Mouse (Mus musculus) left cerebral cortex, adult 18-20 months (tissue): ENCODE measurements around the gene Gm14151. TPM values are rescaled to one million over a fixed set of nuclear protein-coding genes. Genes with fewer than 3 reads are reported as not detected.
"Not testable (repeated sequence)": the region's sequence is repeated elsewhere in the genome, so short reads cannot be mapped to it uniquely, and the experiment has no call there.

Source experiments
- DNase-seq, 2 experiments: peaks; one replicate each; pipeline ENCODE4 v3.0.0; 2021 to 2022; ENCODE audit warnings: low spot score in 2 of 2, mixed read lengths in 1 of 2
- long read RNA-seq, 2 experiments: library from polyadenylated mRNA; stranded (forward); transcript quantifications; one replicate each; pipeline ENCODE4 v2.0.0; 2021
- total RNA-seq, 2 experiments: library from RNA; stranded (reverse); gene quantifications; 2 replicates each; pipeline ENCODE4 v1.2.3; 2021

Gm14151 gene
- total RNA-seq: under 1 TPM in 1 of 2 experiments, not detected in 1; 0.30 TPM
- long read RNA-seq, experiment 1: 0 reads
- long read RNA-seq, experiment 2: 0 reads

DNA sequence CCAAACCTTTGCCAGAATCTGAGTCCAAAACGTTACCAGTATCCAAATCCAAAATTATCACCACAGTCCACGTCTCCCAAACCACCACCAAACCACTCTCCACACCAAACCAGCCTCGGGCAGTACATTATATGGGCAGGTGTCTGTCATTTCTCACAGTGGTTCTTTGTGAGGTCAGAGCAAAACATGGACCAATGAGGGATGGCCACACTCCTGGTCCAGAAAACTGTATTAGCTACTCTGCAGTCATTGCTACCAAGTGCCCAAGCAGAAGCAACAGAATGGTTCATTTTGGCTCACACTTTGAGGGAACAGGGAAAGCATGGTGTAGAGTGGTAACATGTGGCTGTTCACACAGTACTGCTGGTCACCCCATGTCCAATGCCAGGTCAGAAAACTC is at the start of gene Gm14151:
Gene Gm14151, minus strand, starts transcription at position 101 of the 400 bp plus-strand sequence.
- DNase-seq: not testable (repeated sequence)

DNA sequence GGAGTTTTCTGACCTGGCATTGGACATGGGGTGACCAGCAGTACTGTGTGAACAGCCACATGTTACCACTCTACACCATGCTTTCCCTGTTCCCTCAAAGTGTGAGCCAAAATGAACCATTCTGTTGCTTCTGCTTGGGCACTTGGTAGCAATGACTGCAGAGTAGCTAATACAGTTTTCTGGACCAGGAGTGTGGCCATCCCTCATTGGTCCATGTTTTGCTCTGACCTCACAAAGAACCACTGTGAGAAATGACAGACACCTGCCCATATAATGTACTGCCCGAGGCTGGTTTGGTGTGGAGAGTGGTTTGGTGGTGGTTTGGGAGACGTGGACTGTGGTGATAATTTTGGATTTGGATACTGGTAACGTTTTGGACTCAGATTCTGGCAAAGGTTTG is 5.8 kb upstream of the Gm14151 start, which contains the start of gene Gm14147:
Gene Gm14147, plus strand, starts transcription at position 301 of the 400 bp plus-strand sequence.
- not testable (repeated sequence) for DNase-seq

DNA sequence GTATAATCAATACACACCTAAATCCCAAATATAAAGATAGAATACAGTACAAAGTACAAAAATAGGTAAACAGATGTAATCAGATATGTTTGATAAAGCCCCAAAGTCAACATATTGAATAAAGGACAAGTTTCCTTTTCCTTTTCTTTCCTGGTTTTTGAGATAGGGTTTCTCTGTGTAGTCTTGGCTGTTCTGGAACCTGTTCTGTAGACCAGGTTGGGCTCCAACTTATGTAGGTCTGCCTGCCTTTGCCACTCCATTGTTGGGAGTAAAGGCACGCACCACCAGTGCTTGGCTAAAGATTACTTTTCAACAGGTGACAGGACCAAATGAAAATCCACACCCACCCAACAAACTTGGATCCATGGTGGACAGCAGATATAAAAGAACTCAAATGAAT is 35.5 kb downstream of the Gm14151 start:
- no peak for DNase-seq

DNA sequence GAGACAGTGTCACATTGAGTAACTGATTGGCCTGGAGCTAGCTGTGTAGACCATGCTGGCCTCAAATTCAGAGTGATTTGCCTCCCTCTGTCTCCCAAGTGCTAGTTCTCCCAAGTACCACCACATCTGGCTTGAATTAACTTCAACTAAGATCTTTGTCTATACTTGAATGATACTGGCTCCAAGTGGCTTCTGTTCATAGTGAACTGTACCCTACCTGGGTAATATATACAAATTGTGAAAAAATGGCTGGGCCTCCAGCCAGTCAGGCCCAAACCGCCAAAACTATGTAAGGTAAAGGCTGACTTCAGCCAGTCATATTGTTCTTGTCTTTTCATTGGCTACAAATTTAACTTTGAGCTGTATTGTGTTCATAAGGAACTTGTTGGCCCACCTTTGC is 51.7 kb downstream of the Gm14151 start:
- no peak for DNase-seq

DNA sequence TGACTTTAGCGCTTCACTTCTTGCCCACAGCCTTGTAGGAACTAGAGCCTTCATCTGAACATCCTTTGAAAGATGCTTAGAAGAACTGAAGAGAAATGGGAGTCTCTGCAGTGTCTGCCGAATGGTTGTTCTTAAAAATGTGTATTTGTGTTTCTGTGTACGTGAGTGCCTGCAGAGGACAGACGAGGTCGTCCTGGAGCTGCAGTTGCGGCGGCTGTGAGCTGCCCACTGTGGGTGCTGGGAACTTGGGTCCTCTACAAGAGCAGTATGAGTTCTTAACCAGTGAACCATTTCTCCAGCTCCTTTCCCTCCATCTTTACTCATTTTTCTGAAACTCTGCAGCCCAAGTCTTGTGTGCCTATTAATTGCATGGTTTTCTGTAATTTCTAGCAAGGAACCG is 52.4 kb downstream of the Gm14151 start:
- no peak for DNase-seq

DNA sequence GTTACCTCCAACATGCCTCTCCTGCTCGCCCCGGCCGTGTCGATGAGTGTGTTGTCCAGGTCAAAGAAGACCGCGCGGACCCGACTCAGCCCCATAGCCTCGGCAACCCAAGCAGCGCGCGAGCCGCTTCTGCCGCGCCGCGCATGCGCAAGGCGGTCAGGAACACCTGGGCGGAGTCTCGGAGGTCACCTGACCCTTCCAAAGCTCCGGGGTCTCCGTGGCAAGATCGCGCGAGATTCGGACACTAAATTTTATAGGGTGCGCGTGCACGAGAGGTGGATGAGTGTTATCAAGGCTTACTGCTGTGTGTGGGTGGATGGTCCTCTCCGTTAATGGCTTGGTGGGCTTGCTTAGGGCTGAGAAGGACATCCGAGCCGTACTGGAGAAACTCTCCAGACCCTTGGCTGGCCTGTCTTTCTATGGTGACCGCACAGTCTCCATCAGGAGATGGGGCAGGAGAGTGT is 52.9 kb downstream of the Gm14151 start, which contains the start of the genes Ninl and Nanp:
Gene Ninl, minus strand, starts transcription at position 151 of the 464 bp plus-strand sequence.
Gene Nanp, minus strand, starts transcription at position 167 of the 464 bp plus-strand sequence.
- peak; percentile 90 to 93 for DNase-seq

DNA sequence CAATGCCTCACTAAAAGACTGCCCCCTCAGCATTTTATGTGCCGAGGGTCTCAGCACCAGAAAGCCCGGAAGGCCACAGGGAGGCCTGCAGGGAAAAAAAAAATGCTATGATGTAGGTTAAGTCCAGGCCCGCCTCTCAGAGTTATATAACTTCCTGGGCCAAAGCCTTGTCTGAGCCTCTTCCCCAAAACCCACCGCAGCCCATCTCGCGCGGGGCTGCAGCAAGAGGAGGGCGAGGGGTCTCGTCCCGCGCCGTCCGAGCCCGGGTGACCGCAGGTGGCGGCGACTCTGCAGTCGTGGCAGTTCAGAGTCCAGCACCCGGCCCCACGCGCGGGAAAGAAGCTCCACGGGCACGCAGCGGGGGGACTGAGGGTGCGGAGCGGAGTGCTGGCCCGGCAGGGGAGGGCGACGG is 53.3 kb downstream of the Gm14151 start:
- no peak for DNase-seq

DNA sequence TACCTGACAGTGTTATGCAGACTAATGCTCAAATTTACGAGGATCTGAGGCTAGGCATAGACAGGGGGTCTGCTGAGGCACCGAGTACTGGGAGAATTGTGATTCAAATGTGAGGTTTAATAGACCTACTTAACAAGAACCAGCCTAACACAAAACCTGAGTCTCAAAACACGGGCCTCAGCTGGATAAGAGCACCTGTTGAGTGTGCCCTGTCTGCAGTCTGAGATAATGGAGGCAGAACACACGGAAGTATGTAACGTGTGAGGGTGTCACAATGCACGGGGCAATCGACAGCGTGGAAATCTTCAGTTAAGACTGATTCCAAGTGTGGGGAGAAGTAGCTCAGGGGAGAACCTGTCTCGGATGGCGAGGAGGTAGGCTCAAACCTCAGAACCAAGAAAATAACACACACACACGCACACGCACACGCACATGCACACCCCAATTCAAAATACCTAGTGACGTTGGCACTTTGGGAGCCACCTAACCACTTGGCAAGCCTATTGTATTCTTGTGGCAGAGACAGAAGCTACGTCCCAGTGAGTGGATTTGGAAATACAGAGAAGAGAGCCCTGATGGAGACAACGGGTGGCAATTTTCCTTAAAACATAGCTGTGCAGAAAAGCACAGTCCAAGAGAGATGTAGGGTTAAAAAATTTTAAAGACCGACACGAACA is 54.1 kb downstream of the Gm14151 start:
- peak in 1 of 2 experiments; percentile 10 for DNase-seq

DNA sequence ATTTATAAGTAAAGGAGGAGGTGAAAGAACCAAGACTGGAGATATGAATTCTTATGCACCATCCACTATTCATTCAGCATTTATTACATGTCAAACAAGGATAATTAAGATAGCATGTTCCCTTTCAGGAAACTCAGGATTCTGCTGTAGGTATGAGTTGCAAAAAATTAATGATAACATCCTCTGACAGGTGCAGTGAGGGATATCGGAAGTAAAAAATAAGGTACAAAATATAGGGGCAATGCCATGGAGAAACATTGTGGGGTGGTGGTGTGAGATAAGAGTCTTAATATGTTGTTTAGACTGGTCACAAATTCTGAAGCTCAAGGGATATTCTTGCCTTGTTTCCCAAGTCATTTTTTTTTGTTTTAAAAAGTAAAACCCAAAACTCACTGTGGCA is 54.9 kb downstream of the Gm14151 start:
- DNase-seq: no peak

Other genes with a start within 250 kb of the Gm14151 start
- gene Abhd12, start 187.6 kb downstream of the Gm14151 start, total RNA-seq: 100 to 1,000 TPM; 320 to 321 TPM
- 1 to 10 TPM; 1.3 to 1.4 TPM for gene Gins1, start 186.9 kb downstream of the Gm14151 start, total RNA-seq
- 1 to 10 TPM; 5.5 to 5.8 TPM for gene Ninl, start 53.0 kb downstream of the Gm14151 start, total RNA-seq
- gene Nanp, start 53.0 kb downstream of the Gm14151 start, total RNA-seq: 10 to 100 TPM; 21.7 to 24.8 TPM
- gene Gm14147, start 5.9 kb upstream of the Gm14151 start, total RNA-seq: not detected